Mouse (Mus musculus) right cerebral cortex, adult 2 months (tissue): Measurements from ENCODE around the gene Ncaph2.

Experiments used
- DNase-seq, 2 experiments: peaks; one replicate each; pipeline ENCODE4 v3.0.0; 2021 to 2022; ENCODE audit warnings: low spot score in 2 of 2

Ncaph2 gene

DNA sequence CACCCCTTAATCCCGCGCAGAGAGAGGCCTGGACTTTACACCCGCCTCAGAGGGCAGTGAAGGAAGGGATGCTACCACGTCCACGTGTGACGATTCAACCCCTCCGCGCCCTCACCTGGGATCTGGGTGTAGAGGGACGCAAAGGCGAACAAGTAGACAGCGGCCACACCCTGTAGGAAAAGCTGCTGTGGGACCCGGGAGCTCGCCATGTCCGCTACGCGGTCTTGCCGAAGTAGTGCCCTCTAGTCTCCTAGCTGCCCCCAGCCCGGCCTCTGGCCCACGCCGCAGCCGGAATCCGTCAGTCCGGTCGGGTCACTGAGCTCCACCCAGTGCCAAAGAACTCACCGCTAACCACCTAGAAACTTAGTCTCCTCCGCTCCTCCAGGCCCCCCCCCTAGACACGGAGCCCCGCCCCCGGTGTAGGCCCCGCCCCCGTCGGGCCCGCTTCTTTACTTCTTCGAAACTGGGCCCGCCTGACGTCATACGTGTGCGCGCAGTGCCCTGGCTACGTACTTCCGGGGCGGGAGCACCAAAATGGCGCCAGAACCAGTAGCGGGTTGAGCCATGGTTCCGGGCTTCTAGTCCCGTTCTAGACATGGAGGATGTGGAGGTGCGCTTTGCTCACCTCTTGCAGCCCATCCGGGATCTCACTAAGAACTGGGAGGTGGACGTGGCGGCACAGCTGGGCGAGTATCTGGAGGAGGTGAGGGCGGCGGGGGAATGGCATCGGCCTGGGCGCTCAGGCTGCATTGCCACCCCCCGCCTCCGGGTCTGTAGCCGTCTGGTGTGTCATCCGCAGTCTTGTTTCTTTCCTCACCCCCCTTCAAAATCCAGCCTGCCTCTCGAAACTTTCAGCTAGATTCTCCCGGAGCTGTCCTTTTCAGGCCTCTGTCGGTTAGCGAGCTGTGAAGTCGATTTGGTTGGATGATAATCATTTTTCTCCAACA, at the start of gene Ncaph2, which contains the start of gene Lmf2:
Ncaph2 (plus strand) TSS at position 479 of the 947 bp plus-strand sequence.
Lmf2 (minus strand) TSS at position 419 of the 947 bp plus-strand sequence.
- DNase-seq, result peak; percentile 94 to 96

DNA sequence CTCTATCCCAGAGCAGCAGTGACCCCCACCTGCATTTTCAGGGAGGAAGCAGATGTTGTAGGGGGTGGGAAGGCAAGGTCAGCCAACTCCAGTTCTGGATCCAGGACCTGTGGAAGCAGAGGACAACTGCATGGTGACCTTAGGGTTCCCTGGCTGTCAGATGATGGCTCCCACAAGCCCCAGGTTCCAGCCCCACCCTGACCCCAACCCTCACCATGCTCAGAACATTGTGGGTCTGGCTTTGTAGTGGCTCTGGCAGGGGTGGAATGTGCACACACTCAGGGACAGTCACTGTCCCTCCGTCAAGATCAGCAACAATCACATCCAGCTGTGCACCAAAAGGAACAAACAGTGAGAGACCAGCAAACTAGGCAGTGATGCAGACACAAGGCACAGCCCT, 49.6 kb upstream of the Ncaph2 start:
- DNase-seq, result no peak

DNA sequence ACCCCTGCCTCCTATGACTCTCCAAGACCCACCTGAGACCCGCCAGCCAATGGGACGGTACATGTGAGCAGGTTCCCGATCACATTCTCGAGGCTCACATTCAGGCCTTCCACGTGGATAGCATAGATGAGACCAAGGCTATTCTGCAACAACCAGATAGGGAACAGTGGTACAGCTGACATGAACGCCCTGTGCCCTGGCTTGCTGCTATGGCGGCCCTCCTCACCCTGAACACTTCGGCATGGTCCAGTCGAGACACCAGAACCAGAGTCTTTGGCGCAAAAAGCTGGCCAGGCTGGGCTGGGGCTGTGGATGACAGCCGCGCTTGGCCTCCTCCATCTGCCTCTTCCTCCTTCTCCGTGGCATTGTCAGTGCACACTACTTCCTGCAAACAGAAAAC, 48.1 kb upstream of the Ncaph2 start:
- DNase-seq, result no peak

- DNase-seq, result no peak
These were observed 46.9 kb upstream of the Ncaph2 start for GRCm38 (mm10) chr15:89308406-89309139.

DNA sequence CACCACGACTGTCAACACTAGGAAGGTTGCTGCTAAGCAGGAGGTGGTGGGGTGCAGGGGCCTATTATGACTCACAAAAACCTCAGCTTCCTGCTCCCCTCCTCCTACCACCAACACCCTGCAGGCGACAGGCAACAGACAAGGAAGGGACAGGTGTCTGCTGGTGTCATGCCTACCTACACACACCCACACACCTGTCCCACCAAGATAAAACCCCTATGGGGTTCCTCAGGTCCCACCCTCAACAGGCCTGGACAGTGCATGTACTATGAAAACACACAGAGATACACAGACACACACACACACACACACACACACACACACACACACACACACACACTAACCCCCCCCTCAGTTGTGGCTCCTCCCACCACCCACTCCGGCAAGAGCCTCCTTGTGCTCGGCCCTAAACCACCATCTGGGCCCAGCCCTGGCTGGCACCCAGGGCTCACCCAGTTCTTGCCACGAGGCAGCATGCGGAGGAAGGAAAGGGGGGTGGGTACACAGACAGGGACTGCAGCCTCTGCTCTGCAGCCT, 45.5 kb upstream of the Ncaph2 start:
- peak; percentile 68 to 70 for DNase-seq

GRCm38 (mm10) chr15:89313359-89313758, 42.2 kb upstream of the Ncaph2 start:
- DNase-seq, result no peak

DNA sequence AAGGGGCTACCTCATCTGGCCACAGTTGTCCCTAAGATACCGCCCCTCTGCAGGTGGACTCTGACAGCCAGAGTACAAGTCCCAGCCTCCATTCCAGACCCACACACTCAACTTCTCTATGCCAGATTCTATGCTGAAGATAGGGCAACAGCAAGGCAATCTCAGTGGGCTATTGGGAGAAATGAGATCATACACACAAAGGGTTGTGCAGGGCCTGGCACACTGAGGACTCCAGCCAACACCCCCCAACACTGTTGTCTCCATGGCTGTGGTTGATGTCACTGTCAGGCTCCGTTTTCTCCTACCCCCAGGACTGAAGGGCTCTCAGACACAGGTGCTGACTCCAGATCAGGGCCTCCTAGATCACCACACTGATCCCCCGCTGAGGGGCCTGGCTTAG, 41.4 kb upstream of the Ncaph2 start:
- DNase-seq, result no peak

DNA sequence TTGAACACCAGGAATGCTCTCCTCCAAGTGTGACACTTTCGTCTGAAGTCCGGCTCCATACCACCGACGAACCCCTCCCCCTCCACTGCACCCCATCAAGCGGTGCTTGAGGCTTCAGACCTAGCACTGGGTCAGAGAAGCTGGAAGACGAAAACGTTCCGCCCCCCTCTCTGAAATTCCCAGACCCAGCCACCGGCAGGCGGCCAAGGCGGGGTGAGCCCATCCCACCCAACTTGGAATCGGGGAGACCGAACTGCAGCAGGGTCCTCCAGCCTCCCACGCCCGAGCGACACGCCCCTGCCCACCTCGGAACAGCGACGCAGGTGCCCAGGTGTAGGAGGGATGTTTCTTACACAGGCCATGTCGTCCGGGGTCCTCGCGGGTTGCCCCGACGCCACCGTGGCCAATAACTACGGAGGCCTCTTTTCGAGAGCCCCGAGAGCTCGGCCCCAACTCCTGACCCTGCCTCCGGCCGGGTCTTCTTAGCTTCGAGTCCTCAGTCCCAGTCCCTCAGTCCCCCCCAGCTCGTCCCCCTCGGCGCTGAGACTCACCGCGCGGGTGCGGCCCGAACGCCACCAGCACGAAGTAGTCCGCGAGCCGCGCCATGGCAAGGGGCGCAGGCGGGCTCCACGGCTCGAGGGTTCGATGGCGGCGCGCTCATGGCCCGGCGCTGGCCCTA, 40.9 kb upstream of the Ncaph2 start:
- DNase-seq, result no peak

GRCm38 (mm10) chr15:89315190-89315731, 40.3 kb upstream of the Ncaph2 start, which contains the start of gene Sbf1:
Gene Sbf1 (minus strand): TSS chr15:89315311.
- peak; percentile 96 to 97 for DNase-seq

DNA sequence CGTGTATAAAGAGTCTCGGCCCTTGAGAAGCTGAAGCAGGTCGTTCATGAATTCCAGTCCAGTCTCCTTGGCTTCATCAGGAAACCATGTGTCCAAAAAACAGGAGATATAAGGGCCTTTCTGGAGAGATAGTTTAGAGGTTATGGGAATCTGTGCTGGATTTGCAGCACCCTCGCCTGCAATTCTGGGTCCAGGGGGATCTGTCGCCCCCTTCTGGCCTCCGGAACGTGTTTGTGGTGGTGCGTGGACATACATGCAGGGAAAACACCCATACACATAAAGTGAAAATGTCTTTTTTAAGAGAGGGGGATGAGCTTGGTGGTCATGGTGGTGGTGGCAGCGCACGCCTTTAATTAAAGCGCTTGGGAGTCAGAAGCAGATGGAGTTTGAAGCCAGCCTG, 39.4 kb upstream of the Ncaph2 start:
- no peak for DNase-seq

DNA sequence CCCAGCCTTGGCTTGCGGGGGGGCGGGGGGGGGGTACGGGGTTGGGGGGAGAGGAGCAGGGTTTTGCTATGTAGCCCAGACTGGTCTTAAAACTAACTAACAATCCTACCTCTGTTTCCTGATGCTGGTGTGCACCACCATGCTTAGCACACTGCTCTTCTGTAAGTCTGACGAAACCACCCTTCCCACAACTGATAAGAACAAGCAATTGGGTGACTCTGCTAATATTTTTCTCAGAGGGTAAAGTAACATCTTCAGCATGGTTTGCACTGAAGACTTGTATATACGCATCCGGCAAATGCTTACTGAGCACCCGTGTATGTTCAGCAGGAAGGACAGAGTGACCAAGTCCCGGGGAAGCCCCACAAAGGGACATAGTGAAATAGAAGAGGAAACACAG, 34.3 kb upstream of the Ncaph2 start:
- DNase-seq, result no peak

- no peak for DNase-seq
These were observed 32.6 kb upstream of the Ncaph2 start, which contains the start of gene Adm2 for GRCm38 (mm10) chr15:89322670-89323522. Gene Adm2 (plus strand): TSS chr15:89322720.

DNA sequence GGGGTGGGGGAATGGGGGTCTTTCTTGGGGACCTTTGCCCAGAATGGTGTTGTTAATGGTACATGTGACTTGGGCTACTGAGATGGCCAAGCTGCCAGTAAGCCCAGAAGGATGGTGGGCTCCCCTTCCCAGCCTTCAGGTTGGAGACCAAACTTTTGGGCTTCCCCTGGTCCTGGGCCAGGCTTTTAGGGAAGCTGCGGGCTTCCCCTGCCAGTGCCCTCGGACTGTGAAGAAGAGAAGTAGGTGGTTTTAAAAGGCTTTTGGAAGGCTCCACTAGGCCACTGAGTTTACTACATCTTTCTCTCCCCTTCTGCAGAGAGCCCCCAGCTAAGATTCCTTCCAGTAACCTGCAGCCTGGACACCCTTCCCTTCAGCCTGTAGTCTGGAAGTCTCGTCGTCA, 31.9 kb upstream of the Ncaph2 start:
- DNase-seq, result no peak

DNA sequence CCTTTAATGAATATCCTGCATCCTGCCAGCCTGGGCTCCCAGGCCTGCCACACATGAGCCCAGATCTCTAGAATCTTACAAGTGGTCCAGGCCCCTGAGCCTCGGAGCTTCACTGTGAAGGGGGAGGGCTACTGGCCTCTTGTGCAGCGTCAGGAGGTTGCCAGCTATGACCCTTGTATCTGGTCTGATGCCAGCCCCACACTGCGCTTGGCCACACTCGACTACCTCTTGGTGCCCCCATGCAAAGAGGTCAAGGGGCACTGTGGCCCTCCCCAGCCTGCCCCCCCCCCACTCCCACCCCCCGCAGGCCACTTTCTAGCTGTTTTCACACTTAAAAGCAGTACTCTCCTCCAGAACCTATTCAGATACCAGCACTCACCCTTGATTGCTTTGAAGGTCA, 29.1 kb upstream of the Ncaph2 start:
- no peak for DNase-seq

- DNase-seq, result no peak
These were observed 21.2 kb upstream of the Ncaph2 start, which contains the start of gene Miox for GRCm38 (mm10) chr15:89334271-89334670. Gene Miox (plus strand): TSS chr15:89334398.

DNA sequence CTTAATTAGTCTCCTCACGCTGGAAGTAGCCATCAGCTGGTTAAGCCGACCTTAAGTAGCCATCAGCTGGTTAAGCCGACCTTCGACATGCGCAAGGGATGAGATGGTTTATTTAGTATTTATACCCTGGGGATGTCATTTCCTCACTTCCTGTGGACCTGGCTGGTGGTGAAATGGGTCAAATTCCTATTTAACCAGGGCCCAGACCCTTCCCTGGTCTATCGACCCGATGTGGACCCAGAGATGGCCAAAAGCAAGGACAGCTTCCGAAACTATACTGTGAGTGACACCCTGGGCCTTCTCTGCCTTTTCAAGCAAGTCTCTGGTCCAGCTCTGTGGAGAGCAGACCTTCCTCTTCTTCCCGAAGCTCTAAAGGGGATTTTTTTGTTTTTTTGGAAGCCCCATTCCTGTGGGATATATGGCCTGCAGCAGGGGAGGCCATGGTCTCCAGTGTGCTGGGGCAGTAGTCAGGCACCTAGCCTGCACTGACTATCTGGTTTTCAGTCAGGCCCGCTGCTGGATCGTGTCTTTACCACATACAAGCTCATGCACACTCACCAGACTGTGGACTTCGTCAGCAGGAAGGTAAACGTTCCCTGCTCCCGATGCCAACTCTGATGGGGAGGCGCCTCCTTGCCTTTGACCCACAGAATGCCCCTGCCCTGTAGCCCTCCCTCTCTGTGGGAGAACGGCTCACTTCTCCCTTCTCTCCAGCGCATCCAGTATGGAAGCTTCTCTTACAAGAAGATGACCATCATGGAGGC, 20.6 kb upstream of the Ncaph2 start:
- no peak for DNase-seq

DNA sequence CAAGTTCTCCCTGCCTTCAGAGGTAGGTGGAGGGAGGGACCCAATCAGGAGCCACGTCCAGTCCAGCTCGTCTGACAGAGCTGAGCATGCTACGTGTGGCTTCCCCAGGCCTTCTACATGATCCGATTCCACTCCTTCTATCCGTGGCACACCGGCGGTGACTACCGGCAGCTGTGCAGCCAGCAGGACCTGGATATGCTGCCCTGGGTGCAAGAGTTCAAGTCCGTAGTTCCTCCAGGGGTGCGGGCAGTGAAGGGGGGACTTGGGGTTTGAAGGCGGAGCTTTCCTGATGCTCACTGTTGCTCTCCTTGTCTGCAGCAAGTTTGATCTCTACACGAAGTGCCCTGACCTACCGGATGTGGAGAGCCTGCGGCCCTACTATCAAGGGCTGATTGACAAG, 19.1 kb upstream of the Ncaph2 start:
- no peak for DNase-seq

DNA sequence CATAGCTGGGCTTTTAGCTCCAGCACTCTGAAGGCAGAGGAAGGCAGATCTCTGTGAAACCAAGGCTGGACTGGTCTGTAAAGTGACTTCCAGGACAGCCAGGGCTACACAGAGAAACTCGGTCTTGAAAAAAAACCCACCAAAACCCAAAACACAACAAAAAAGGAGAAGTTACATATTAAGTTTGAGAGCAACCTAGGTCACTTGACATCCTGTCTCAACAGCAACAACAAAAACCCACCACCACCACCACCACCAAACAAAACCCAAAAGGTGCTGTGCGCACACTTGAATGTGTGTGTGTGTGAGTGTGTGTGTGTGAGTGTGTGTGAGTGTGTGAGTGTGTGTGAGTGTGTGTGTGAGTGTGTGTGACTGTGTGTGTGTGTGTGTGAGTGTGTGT, 15.8 kb upstream of the Ncaph2 start:
- no peak for DNase-seq

DNA sequence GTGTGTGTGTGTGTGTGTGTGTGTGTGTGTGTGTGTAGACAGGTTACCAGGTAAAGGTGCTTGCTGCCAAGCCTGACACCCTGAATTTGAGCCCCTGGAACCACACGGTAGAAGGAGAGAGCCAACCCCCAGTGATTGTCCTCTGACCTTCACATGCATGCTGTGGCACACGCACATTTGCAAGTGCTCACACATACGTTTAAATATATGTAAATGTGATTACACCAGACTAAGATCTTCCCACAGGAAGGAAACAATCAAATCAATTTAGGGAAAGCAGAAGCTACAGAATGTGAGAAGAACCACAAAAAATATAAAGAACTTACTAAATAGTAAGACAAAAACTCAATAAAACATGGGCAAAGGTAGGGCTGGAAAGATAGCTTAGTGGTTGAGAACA, 15.4 kb upstream of the Ncaph2 start:
- DNase-seq, result no peak

GRCm38 (mm10) chr15:89341678-89342077, 13.8 kb upstream of the Ncaph2 start:
- no peak for DNase-seq
